Mouse (Mus musculus) stomach, postnatal 0 days (tissue): ENCODE results near the gene Rnf26.

Experiments
- CTCF ChIP-seq: IDR thresholded peaks from 2 replicates; pipeline ENCODE4 v1.5.1; 2016; ENCODE audit warnings: antibody characterized with exemption, low read depth, mild to moderate bottlenecking, moderate library complexity
- EP300 ChIP-seq: optimal IDR thresholded peaks from 2 replicates; pipeline ENCODE3; 2016; ENCODE audit warnings: antibody characterized with exemption

- TF ChIP-seq CTCF, result no peak
- TF ChIP-seq EP300, result no peak
Observed at GRCm38 (mm10) chr9:44108269-44109055, 4.9 kb downstream of the Rnf26 start.
